Mouse (Mus musculus): Measurements from ENCODE around the gene Glrx. TPM values are rescaled to one million over a fixed set of nuclear protein-coding genes. Genes with fewer than 3 reads are reported as not detected.

Gene Glrx
- total and polyA plus RNA-seq, 3 experiments, result 21.2 to 65.5 (median 53.3) TPM

DNA sequence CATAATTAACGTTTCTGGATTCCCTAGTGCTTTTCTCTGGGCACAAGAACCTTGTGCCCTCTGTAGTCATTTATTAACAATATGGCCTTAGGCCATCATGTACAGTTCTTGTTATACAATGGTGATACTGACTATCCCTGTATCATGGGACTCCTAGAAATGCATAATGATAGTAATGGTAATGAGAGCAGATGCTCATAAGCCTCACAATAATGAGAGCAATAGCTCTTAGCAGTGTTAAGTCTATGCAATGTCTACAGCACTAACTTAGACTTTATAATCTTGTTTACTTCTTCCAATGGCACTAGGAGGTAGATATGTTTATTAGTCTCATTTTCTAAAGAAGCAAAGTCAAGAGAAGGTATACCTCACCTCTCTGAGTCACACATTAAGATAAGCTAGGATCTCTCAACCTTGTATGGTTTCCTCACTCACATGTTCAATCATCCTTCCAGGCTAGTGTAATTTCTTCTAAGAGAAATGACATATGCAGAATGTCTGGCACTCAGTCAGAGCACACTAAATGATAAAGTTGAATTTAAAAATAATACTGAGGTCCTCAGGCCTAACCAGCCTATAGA is 19.7 kb downstream of the Glrx start:
- dilution Hi-C loops (cut with MboI; ENCODE audit: extremely low pct_ligation_motif_present, extremely low pct_unique_long_range_greater_than_20kb, low sequenced_read_pairs), result no loop called here
- no peak for DNase-seq (ENCODE audit: extremely low read depth)
- in situ Hi-C loops (cut with MboI; ENCODE audit: low pct_ligation_motif_present, low pct_unique_long_range_greater_than_20kb, low sequenced_read_pairs), result no loop called here
- no peaks in the 10 kb centered on the region for H3K27me3 ChIP-seq (replicated peaks)
- no peaks in the 10 kb centered on the region for H3K79me2 ChIP-seq (replicated peaks; ENCODE audit: control insufficient read depth, extremely low read depth, insufficient read depth, poor library complexity, severe bottlenecking)
- no peak overlapping the region for H3K4me3 ChIP-seq (replicated peaks in 1 of 3; ENCODE audit: low read depth in 2 of 3, low read length in 2 of 3, poor library complexity in 1 of 3)
- H3K9ac ChIP-seq (ENCODE audit: insufficient read depth, low read depth), result no peak overlapping the region
- H3K27ac ChIP-seq (ENCODE audit: insufficient read depth, low read depth), result no peak overlapping the region
- no peak overlapping the region for H3K4me2 ChIP-seq (ENCODE audit: insufficient read depth, low read depth, poor library complexity, severe bottlenecking)
- H3K4me1 ChIP-seq (ENCODE audit: control insufficient read depth in 1 of 2, insufficient read depth in 2 of 2), result no peaks in the 10 kb centered on the region
- TF ChIP-seq SMC3 (IDR thresholded peaks at IDR 0.05; ENCODE audit: low read depth, low read length) (no peak), MEF2A (IDR thresholded peaks at IDR 0.05; ENCODE audit: borderline replicate concordance, low read depth, low read length) (no peak), CTCF (conservative IDR thresholded peaks at IDR 0.05 in 1 of 2, IDR thresholded peaks at IDR 0.05 in 1 of 2; ENCODE audit: low read depth in 2 of 2, low read length in 2 of 2) (no peak), MAX (IDR thresholded peaks at IDR 0.05; ENCODE audit: low read length) (no peak), MYC (IDR thresholded peaks at IDR 0.05; ENCODE audit: low read depth, low read length) (no peak), CHD1 (IDR thresholded peaks at IDR 0.05; ENCODE audit: low read depth, low read length) (no peak), JUN (IDR thresholded peaks at IDR 0.05; ENCODE audit: insufficient read depth, low read depth, low read length) (no peak), SIN3A (IDR thresholded peaks at IDR 0.05; ENCODE audit: low read length) (no peak), NELFE (IDR thresholded peaks at IDR 0.05; ENCODE audit: low read depth, low read length) (no peak), PAX5 (IDR thresholded peaks at IDR 0.05; ENCODE audit: low read length) (no peak), ZNF384 (IDR thresholded peaks at IDR 0.05; ENCODE audit: low read depth, low read length) (no peak), BHLHE40 (IDR thresholded peaks at IDR 0.05; ENCODE audit: low read depth, low read length) (no peak), RAD21 (IDR thresholded peaks at IDR 0.05; ENCODE audit: low read depth, low read length) (no peak), ZC3H11A (IDR thresholded peaks at IDR 0.05; ENCODE audit: low read depth, low read length) (no peak), MAFK (IDR thresholded peaks at IDR 0.05; ENCODE audit: insufficient replicate concordance, low read length) (no peak)
- peaks cover 8% of the 10 kb centered on the region for H3K9me3 ChIP-seq (replicated peaks; ENCODE audit: low read length)
- H3K36me3 ChIP-seq (replicated peaks in 1 of 2; ENCODE audit: control insufficient read depth in 1 of 2, insufficient read depth in 1 of 2, low read length in 1 of 2), result no peaks in the 10 kb centered on the region

DNA sequence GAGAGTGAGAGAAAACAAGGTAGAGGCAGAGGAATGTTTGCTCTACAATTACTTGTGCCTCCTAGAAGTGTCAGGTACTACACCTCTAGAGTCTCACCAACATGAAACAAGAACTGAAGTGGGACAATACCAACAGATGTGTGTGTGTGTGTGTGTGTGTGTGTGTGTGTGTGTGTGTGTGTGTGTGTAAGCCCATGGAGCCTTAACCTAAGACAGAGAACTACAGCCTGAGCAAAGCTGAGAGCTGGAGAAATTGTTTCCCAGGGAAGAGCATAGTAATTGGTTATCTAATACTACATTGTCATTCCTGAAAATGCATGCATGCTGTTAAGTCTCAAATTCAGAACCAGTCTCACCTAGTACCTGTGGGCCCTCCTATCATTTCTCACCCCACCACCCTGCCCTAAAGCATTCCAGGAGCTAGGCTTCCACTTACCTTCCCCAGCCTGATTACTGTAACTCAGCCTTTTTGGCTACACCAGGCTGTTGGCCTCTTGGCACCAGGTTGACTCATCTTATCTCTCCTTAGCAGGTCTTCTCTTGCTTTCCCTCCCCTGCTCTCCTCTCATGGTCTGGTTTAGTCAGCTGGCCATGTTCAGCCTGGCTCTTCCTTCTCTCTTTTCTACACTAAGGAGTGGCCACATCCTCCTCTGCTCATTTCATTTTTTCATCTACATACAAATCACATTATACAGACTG is 26.0 kb downstream of the Glrx start:
- Histone ChIP-seq H3K79me2 (replicated peaks; ENCODE audit: control insufficient read depth, extremely low read depth, insufficient read depth, poor library complexity, severe bottlenecking) (no peaks in the 10 kb centered on the region), H3K9me3 (replicated peaks; ENCODE audit: low read length) (peaks cover 8% of the 10 kb centered on the region), H3K9ac (ENCODE audit: insufficient read depth, low read depth) (no peak overlapping the region), H3K27me3 (replicated peaks) (no peaks in the 10 kb centered on the region), H3K27ac (ENCODE audit: insufficient read depth, low read depth) (no peak overlapping the region), H3K4me2 (ENCODE audit: insufficient read depth, low read depth, poor library complexity, severe bottlenecking) (no peak overlapping the region), H3K4me3 (replicated peaks in 1 of 3; ENCODE audit: low read depth in 2 of 3, low read length in 2 of 3, poor library complexity in 1 of 3) (no peak overlapping the region), H3K36me3 (replicated peaks in 1 of 2; ENCODE audit: control insufficient read depth in 1 of 2, insufficient read depth in 1 of 2, low read length in 1 of 2) (no peaks in the 10 kb centered on the region), H3K4me1 (ENCODE audit: control insufficient read depth in 1 of 2, insufficient read depth in 2 of 2) (no peaks in the 10 kb centered on the region)
- DNase-seq (ENCODE audit: extremely low read depth), result no peak
- in situ Hi-C loops (cut with MboI; ENCODE audit: low pct_ligation_motif_present, low pct_unique_long_range_greater_than_20kb, low sequenced_read_pairs), result no loop called here
- dilution Hi-C loops (cut with MboI; ENCODE audit: extremely low pct_ligation_motif_present, extremely low pct_unique_long_range_greater_than_20kb, low sequenced_read_pairs), result no loop called here
- TF ChIP-seq CHD1 (IDR thresholded peaks at IDR 0.05; ENCODE audit: low read depth, low read length) (no peak), CTCF (conservative IDR thresholded peaks at IDR 0.05 in 1 of 2, IDR thresholded peaks at IDR 0.05 in 1 of 2; ENCODE audit: low read depth in 2 of 2, low read length in 2 of 2) (no peak), USF1 (IDR thresholded peaks at IDR 0.05; ENCODE audit: low read depth, low read length) (no peak), PAX5 (IDR thresholded peaks at IDR 0.05; ENCODE audit: low read length) (no peak), MXI1 (IDR thresholded peaks at IDR 0.05; ENCODE audit: low read depth, low read length) (no peak), POLR2A (IDR thresholded peaks at IDR 0.05; ENCODE audit: low read depth, low read length) (no peak)
